Mouse (Mus musculus): ENCODE measurements around the gene Map4k1. TPM values are rescaled to one million over a fixed set of nuclear protein-coding genes. Genes with fewer than 3 reads are reported as not detected.
"Not testable (repeated sequence)": the region's sequence is repeated elsewhere in the genome, so short reads cannot be mapped to it uniquely, and the experiment has no call there.

The Map4k1 gene
- polyA plus RNA-seq, 1 experiment from 2014 or later, result 8.4 TPM

- not testable (repeated sequence) for H3K9ac ChIP-seq (ENCODE audit: low read length); H3K4me2 ChIP-seq (ENCODE audit: low read depth, low read length); H3K27me3 ChIP-seq (ENCODE audit: control insufficient read depth, insufficient read depth, low read length); ATAC-seq (ENCODE audit: insufficient read depth, low FRiP score); H3K36me3 ChIP-seq (ENCODE audit: control insufficient read depth, insufficient read depth, low read length); H3K27ac ChIP-seq (ENCODE audit: low read length); H3K9me3 ChIP-seq (replicated peaks; ENCODE audit: control insufficient read depth, low read length); H3K4me3 ChIP-seq (replicated peaks; ENCODE audit: low read length)
- 92% methylated on average over 8 of the region's 8 CpGs for WGBS
- peaks cover 34% of the 10 kb centered on the region for H3K4me1 ChIP-seq (ENCODE audit: control insufficient read depth, insufficient read depth, low read length)
Measured at GRCm38 (mm10) chr7:28968120-28968519, 13.7 kb upstream of the Map4k1 start.

DNA sequence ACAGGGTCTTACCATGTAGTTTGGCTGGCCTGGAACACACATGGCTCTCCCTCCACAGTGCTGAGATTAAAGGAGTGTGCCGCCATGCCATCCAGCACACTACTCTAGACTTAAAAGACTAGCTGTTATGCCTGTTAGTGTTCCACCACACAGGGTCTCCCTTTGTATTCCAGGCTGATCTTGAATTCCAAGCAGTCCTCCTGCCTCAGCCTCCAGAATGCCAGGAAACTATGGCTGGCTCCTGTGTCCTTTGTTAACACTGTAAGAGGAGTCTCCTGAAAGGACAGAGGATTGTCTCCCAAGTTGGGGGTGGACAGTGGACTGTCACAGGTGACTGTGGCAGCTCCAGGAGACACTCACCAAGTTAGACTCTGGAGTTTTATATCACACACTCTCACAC is 12.6 kb upstream of the Map4k1 start:
- no peaks in the 10 kb centered on the region for H3K27me3 ChIP-seq (ENCODE audit: control insufficient read depth, insufficient read depth, low read length)
- no peak overlapping the region for H3K4me2 ChIP-seq (ENCODE audit: low read depth, low read length)
- WGBS, result 86% methylated on average over 1 of the region's 1 CpGs
- H3K4me1 ChIP-seq (ENCODE audit: control insufficient read depth, insufficient read depth, low read length), result peaks cover 31% of the 10 kb centered on the region; the same call in 1 of the 2 replicates
- no peak overlapping the region for H3K4me3 ChIP-seq (replicated peaks; ENCODE audit: low read length)
- no peak overlapping the region; the same call in 1 of the 2 replicates for H3K9ac ChIP-seq (ENCODE audit: low read length)
- H3K36me3 ChIP-seq (ENCODE audit: control insufficient read depth, insufficient read depth, low read length), result no peaks in the 10 kb centered on the region; the same call in 1 of the 2 replicates
- H3K9me3 ChIP-seq (replicated peaks; ENCODE audit: control insufficient read depth, low read length), result no peaks in the 10 kb centered on the region
- ATAC-seq (ENCODE audit: insufficient read depth, low FRiP score), result no peak
- H3K27ac ChIP-seq (ENCODE audit: low read length), result peak overlapping the region; percentile 91

GRCm38 (mm10) chr7:28969672-28970394 is 12.0 kb upstream of the Map4k1 start:
- H3K27ac ChIP-seq (ENCODE audit: low read length), result peak overlapping the region; percentile 91
- H3K4me2 ChIP-seq (ENCODE audit: low read depth, low read length), result no peak overlapping the region
- H3K4me3 ChIP-seq (replicated peaks; ENCODE audit: low read length), result no peak overlapping the region

GRCm38 (mm10) chr7:28971029-28971428 is 10.8 kb upstream of the Map4k1 start:
- H3K9ac ChIP-seq (ENCODE audit: low read length), result no peak overlapping the region; the same call in 1 of the 2 replicates
- WGBS, result 65% methylated on average over 7 of the region's 7 CpGs
- no peak overlapping the region for H3K4me3 ChIP-seq (replicated peaks; ENCODE audit: low read length)
- H3K27me3 ChIP-seq (ENCODE audit: control insufficient read depth, insufficient read depth, low read length), result no peaks in the 10 kb centered on the region
- peak overlapping the region; percentile 91 for H3K27ac ChIP-seq (ENCODE audit: low read length)
- no peaks in the 10 kb centered on the region for H3K9me3 ChIP-seq (replicated peaks; ENCODE audit: control insufficient read depth, low read length)
- H3K4me1 ChIP-seq (ENCODE audit: control insufficient read depth, insufficient read depth, low read length), result peaks cover 31% of the 10 kb centered on the region; the same call in 1 of the 2 replicates
- peaks cover 4% of the 10 kb centered on the region for H3K36me3 ChIP-seq (ENCODE audit: control insufficient read depth, insufficient read depth, low read length)
- 0 out of 2 replicates have a peak overlapping the region, but pooled peaks have one; percentile 12 for H3K4me2 ChIP-seq (ENCODE audit: low read depth, low read length)
- ATAC-seq (ENCODE audit: insufficient read depth, low FRiP score), result peak; percentile 54

More at GRCm38 (mm10) chr7:28969672-28970394, 12.0 kb upstream of the Map4k1 start:
- 37% methylated on average over 12 of the region's 12 CpGs for WGBS
- ATAC-seq (ENCODE audit: insufficient read depth, low FRiP score), result peak; percentile 65
- Histone ChIP-seq H3K27me3 (ENCODE audit: control insufficient read depth, insufficient read depth, low read length) (no peaks in the 10 kb centered on the region), H3K9ac (ENCODE audit: low read length) (no peak overlapping the region), H3K4me1 (ENCODE audit: control insufficient read depth, insufficient read depth, low read length) (peaks cover 31% of the 10 kb centered on the region; the same call in 1 of the 2 replicates), H3K36me3 (ENCODE audit: control insufficient read depth, insufficient read depth, low read length) (peaks cover 4% of the 10 kb centered on the region), H3K9me3 (replicated peaks; ENCODE audit: control insufficient read depth, low read length) (no peaks in the 10 kb centered on the region)

DNA sequence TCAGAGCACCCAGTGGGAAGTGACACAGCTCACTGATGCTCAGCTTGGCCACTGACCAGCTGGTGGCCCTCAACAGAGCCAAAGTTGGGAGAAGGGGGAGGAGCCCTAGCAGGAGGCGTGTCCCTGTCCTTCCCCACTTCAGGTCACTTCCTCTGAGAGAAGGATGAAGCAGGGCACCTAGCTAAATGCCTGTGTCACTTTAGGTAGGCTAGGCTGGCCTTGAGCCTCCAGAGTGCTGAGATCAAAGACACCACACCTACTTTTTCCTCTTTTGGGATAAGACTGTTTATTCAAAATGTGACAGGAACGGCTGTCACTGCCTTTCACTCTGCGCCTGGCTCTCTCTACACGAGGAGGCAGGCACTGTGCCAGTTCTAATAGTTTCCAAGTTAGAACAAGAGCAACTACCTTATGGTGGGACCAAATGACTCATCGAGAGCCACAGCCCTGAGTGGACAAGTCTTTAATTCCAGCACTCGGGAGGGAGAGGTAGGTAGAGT is 10.0 kb upstream of the Map4k1 start:
- peak overlapping the region; percentile 91 for H3K27ac ChIP-seq (ENCODE audit: low read length)
- WGBS, result 41% methylated on average over 6 of the region's 6 CpGs
- no peak overlapping the region for H3K4me3 ChIP-seq (replicated peaks; ENCODE audit: low read length)
- no peak overlapping the region; the same call in 1 of the 2 replicates for H3K4me2 ChIP-seq (ENCODE audit: low read depth, low read length)
- no peaks in the 10 kb centered on the region for H3K27me3 ChIP-seq (ENCODE audit: control insufficient read depth, insufficient read depth, low read length)
- no peak overlapping the region for H3K9ac ChIP-seq (ENCODE audit: low read length)
- peaks cover 31% of the 10 kb centered on the region; the same call in 1 of the 2 replicates for H3K4me1 ChIP-seq (ENCODE audit: control insufficient read depth, insufficient read depth, low read length)
- ATAC-seq (ENCODE audit: insufficient read depth, low FRiP score), result peak; percentile 38
- peaks cover 9% of the 10 kb centered on the region for H3K36me3 ChIP-seq (ENCODE audit: control insufficient read depth, insufficient read depth, low read length)
- no peaks in the 10 kb centered on the region for H3K9me3 ChIP-seq (replicated peaks; ENCODE audit: control insufficient read depth, low read length)

- ATAC-seq (ENCODE audit: insufficient read depth, low FRiP score), result no peak
- no peak overlapping the region for H3K4me2 ChIP-seq (ENCODE audit: low read depth, low read length)
Measured at GRCm38 (mm10) chr7:28972542-28972985, 9.3 kb upstream of the Map4k1 start.

GRCm38 (mm10) chr7:28973025-28973424 is 8.8 kb upstream of the Map4k1 start:
- Histone ChIP-seq H3K4me2 (ENCODE audit: low read depth, low read length) (no peak overlapping the region), H3K36me3 (ENCODE audit: control insufficient read depth, insufficient read depth, low read length) (peaks cover 17% of the 10 kb centered on the region), H3K4me3 (replicated peaks; ENCODE audit: low read length) (no peak overlapping the region), H3K27ac (ENCODE audit: low read length) (peak overlapping the region; percentile 91), H3K4me1 (ENCODE audit: control insufficient read depth, insufficient read depth, low read length) (peaks cover 31% of the 10 kb centered on the region; the same call in 1 of the 2 replicates), H3K27me3 (ENCODE audit: control insufficient read depth, insufficient read depth, low read length) (no peaks in the 10 kb centered on the region), H3K9me3 (replicated peaks; ENCODE audit: control insufficient read depth, low read length) (no peaks in the 10 kb centered on the region), H3K9ac (ENCODE audit: low read length) (no peak overlapping the region)
- ATAC-seq (ENCODE audit: insufficient read depth, low FRiP score), result no peak
- 82% methylated on average over 8 of the region's 8 CpGs for WGBS

More at GRCm38 (mm10) chr7:28972542-28972985, 9.3 kb upstream of the Map4k1 start:
- 65% methylated on average over 8 of the region's 8 CpGs for WGBS
- Histone ChIP-seq H3K36me3 (ENCODE audit: control insufficient read depth, insufficient read depth, low read length) (peaks cover 13% of the 10 kb centered on the region), H3K27me3 (ENCODE audit: control insufficient read depth, insufficient read depth, low read length) (no peaks in the 10 kb centered on the region), H3K9ac (ENCODE audit: low read length) (no peak overlapping the region), H3K9me3 (replicated peaks; ENCODE audit: control insufficient read depth, low read length) (no peaks in the 10 kb centered on the region), H3K4me1 (ENCODE audit: control insufficient read depth, insufficient read depth, low read length) (peaks cover 31% of the 10 kb centered on the region; the same call in 1 of the 2 replicates), H3K4me3 (replicated peaks; ENCODE audit: low read length) (no peak overlapping the region), H3K27ac (ENCODE audit: low read length) (peak overlapping the region; percentile 91)

DNA sequence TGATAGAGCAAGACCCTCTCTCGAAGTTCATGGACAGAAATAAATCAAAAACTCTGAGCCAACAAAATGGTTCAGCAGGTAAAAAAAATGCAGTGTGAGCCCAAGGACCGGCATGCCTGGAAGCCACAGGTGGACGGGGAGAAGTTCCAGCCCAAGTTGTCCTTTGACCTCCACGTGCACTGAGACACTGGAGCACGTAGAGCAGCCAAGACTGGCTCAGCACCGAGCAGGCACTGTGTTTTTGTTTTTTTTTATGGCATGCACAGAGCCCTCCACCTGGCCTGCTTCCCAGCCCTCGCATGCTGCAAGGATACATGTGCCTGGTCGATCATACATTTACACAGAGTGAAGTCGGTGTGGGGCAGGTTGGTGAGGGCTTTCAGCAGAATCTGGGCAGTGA is 4.3 kb upstream of the Map4k1 start:
- Histone ChIP-seq H3K36me3 (ENCODE audit: control insufficient read depth, insufficient read depth, low read length) (peaks cover 27% of the 10 kb centered on the region; the same call in 1 of the 2 replicates), H3K4me3 (replicated peaks; ENCODE audit: low read length) (no peak overlapping the region), H3K4me2 (ENCODE audit: low read depth, low read length) (no peak overlapping the region), H3K27me3 (ENCODE audit: control insufficient read depth, insufficient read depth, low read length) (no peaks in the 10 kb centered on the region), H3K9me3 (replicated peaks; ENCODE audit: control insufficient read depth, low read length) (no peaks in the 10 kb centered on the region), H3K4me1 (ENCODE audit: control insufficient read depth, insufficient read depth, low read length) (peaks cover 4% of the 10 kb centered on the region), H3K27ac (ENCODE audit: low read length) (no peak overlapping the region), H3K9ac (ENCODE audit: low read length) (no peak overlapping the region)
- ATAC-seq (ENCODE audit: insufficient read depth, low FRiP score), result no peak
- WGBS, result 84% methylated on average over 9 of the region's 9 CpGs

Measured in stomach, embryonic 16.5 days (tissue).